Mouse (Mus musculus): ENCODE data around the gene Cmpk1. TPM values are rescaled to one million over a fixed set of nuclear protein-coding genes. Genes with fewer than 3 reads are reported as not detected.
A peak's percentile ranks its signal among the peaks of the same experiment; 100 is the strongest.

The Cmpk1 gene
- polyA plus RNA-seq, 1 experiment, result 28.6 TPM

- Histone ChIP-seq H3K79me3 (ENCODE audit: low read depth) (no peaks in the 10 kb centered on the region), H3K4me3 (ENCODE audit: insufficient read depth, poor library complexity, severe bottlenecking) (no peak overlapping the region), H3K79me2 (ENCODE audit: control insufficient read depth, insufficient read depth) (no peaks in the 10 kb centered on the region), H3K27me3 (ENCODE audit: control insufficient read depth, insufficient read depth, insufficient read length) (no peaks in the 10 kb centered on the region), H3K36me3 (ENCODE audit: control insufficient read depth, insufficient read depth) (no peaks in the 10 kb centered on the region), H3ac (ENCODE audit: control insufficient read depth, insufficient read length, low read depth) (no peak overlapping the region)
- no peak for TF ChIP-seq MAX (IDR thresholded peaks at IDR 0.05)
- TF ChIP-seq USF1 (IDR thresholded peaks at IDR 0.05; ENCODE audit: low read depth), result no peak
- peak; percentile 56 for TF ChIP-seq MYOD1 (IDR thresholded peaks at IDR 0.05; ENCODE audit: control insufficient read depth, insufficient read length, low read depth)
- no peak for TF ChIP-seq FOSL1 (IDR thresholded peaks at IDR 0.05; ENCODE audit: insufficient read depth, low read length, poor library complexity, severe bottlenecking)
- no peak for TF ChIP-seq CTCF (IDR thresholded peaks at IDR 0.05; ENCODE audit: control insufficient read depth, insufficient read depth, insufficient read length)
These were observed 49.5 kb downstream of the Cmpk1 start for GRCm38 (mm10) chr4:114937459-114938047.

GRCm38 (mm10) chr4:114934188-114934587 lies 52.9 kb downstream of the Cmpk1 start:
- Histone ChIP-seq H3ac (ENCODE audit: control insufficient read depth, insufficient read length, low read depth) (no peak overlapping the region), H3K4me3 (ENCODE audit: insufficient read depth, poor library complexity, severe bottlenecking) (no peak overlapping the region), H3K36me3 (ENCODE audit: control insufficient read depth, insufficient read depth) (no peaks in the 10 kb centered on the region), H3K79me3 (ENCODE audit: low read depth) (no peaks in the 10 kb centered on the region), H3K79me2 (ENCODE audit: control insufficient read depth, insufficient read depth) (no peaks in the 10 kb centered on the region), H3K27me3 (ENCODE audit: control insufficient read depth, insufficient read depth, insufficient read length) (no peaks in the 10 kb centered on the region)
- TF ChIP-seq CEBPB (IDR thresholded peaks at IDR 0.05; ENCODE audit: low read depth), result no peak
- no peak for TF ChIP-seq MYOG (IDR thresholded peaks at IDR 0.05; ENCODE audit: control insufficient read depth, extremely low read depth, insufficient read length)
- TF ChIP-seq MYOD1 (IDR thresholded peaks at IDR 0.05; ENCODE audit: control insufficient read depth, insufficient read length, low read depth), result no peak
- TF ChIP-seq CTCF (IDR thresholded peaks at IDR 0.05; ENCODE audit: control insufficient read depth, insufficient read depth, insufficient read length), result no peak
- TF ChIP-seq FOSL1 (IDR thresholded peaks at IDR 0.05; ENCODE audit: insufficient read depth, low read length, poor library complexity, severe bottlenecking), result no peak
- TF ChIP-seq USF1 (IDR thresholded peaks at IDR 0.05; ENCODE audit: low read depth), result no peak
- no peak for TF ChIP-seq MAX (IDR thresholded peaks at IDR 0.05)

GRCm38 (mm10) chr4:114932747-114933146 lies 54.3 kb downstream of the Cmpk1 start:
- no peaks in the 10 kb centered on the region for H3K79me2 ChIP-seq (ENCODE audit: control insufficient read depth, insufficient read depth)
- H3K36me3 ChIP-seq (ENCODE audit: control insufficient read depth, insufficient read depth), result no peaks in the 10 kb centered on the region
- H3K79me3 ChIP-seq (ENCODE audit: low read depth), result no peaks in the 10 kb centered on the region
- H3K4me3 ChIP-seq (ENCODE audit: insufficient read depth, poor library complexity, severe bottlenecking), result no peak overlapping the region
- no peak for TF ChIP-seq FOSL1 (IDR thresholded peaks at IDR 0.05; ENCODE audit: insufficient read depth, low read length, poor library complexity, severe bottlenecking)
- TF ChIP-seq CEBPB (IDR thresholded peaks at IDR 0.05; ENCODE audit: low read depth), result no peak
- TF ChIP-seq MAX (IDR thresholded peaks at IDR 0.05), result no peak
- no peak for TF ChIP-seq MYOD1 (IDR thresholded peaks at IDR 0.05; ENCODE audit: control insufficient read depth, insufficient read length, low read depth)
- TF ChIP-seq USF1 (IDR thresholded peaks at IDR 0.05; ENCODE audit: low read depth), result no peak
- no peak for TF ChIP-seq CTCF (IDR thresholded peaks at IDR 0.05; ENCODE audit: control insufficient read depth, insufficient read depth, insufficient read length)
- no peak for TF ChIP-seq MYOG (IDR thresholded peaks at IDR 0.05; ENCODE audit: control insufficient read depth, extremely low read depth, insufficient read length)
- H3ac ChIP-seq (ENCODE audit: control insufficient read depth, insufficient read length, low read depth), result no peak overlapping the region
- peaks cover 8% of the 10 kb centered on the region for H3K27me3 ChIP-seq (ENCODE audit: control insufficient read depth, insufficient read depth, insufficient read length)

GRCm38 (mm10) chr4:114929155-114929554 lies 57.9 kb downstream of the Cmpk1 start:
- Histone ChIP-seq H3K27me3 (ENCODE audit: control insufficient read depth, insufficient read depth, insufficient read length) (peaks cover 34% of the 10 kb centered on the region), H3K79me2 (ENCODE audit: control insufficient read depth, insufficient read depth) (no peaks in the 10 kb centered on the region), H3K36me3 (ENCODE audit: control insufficient read depth, insufficient read depth) (no peaks in the 10 kb centered on the region), H3K4me3 (ENCODE audit: insufficient read depth, poor library complexity, severe bottlenecking) (no peak overlapping the region), H3K79me3 (ENCODE audit: low read depth) (no peaks in the 10 kb centered on the region), H3ac (ENCODE audit: control insufficient read depth, insufficient read length, low read depth) (no peak overlapping the region)
- TF ChIP-seq MYOD1 (IDR thresholded peaks at IDR 0.05; ENCODE audit: control insufficient read depth, insufficient read length, low read depth) (no peak), MYOG (IDR thresholded peaks at IDR 0.05; ENCODE audit: control insufficient read depth, extremely low read depth, insufficient read length) (no peak), CEBPB (IDR thresholded peaks at IDR 0.05; ENCODE audit: low read depth) (no peak), FOSL1 (IDR thresholded peaks at IDR 0.05; ENCODE audit: insufficient read depth, low read length, poor library complexity, severe bottlenecking) (no peak), CTCF (IDR thresholded peaks at IDR 0.05; ENCODE audit: control insufficient read depth, insufficient read depth, insufficient read length) (no peak), MAX (IDR thresholded peaks at IDR 0.05) (no peak), USF1 (IDR thresholded peaks at IDR 0.05; ENCODE audit: low read depth) (no peak)

GRCm38 (mm10) chr4:114925917-114926312 lies 61.1 kb downstream of the Cmpk1 start, which contains the start of gene Foxe3:
Gene Foxe3, minus strand, starts transcription at chr4:114926013.
- H3K4me3 ChIP-seq (ENCODE audit: insufficient read depth, poor library complexity, severe bottlenecking), result no peak within 1 kb of the TSS

More at GRCm38 (mm10) chr4:114925917-114926312, 61.1 kb downstream of the Cmpk1 start, which contains the start of gene Foxe3:
- Histone ChIP-seq H3K27me3 (ENCODE audit: control insufficient read depth, insufficient read depth, insufficient read length) (peaks cover 34% of the 10 kb centered on the region), H3K79me3 (ENCODE audit: low read depth) (no peaks in the 10 kb centered on the region), H3K79me2 (ENCODE audit: control insufficient read depth, insufficient read depth) (no peaks in the 10 kb centered on the region), H3K36me3 (ENCODE audit: control insufficient read depth, insufficient read depth) (no peaks in the 10 kb centered on the region), H3ac (ENCODE audit: control insufficient read depth, insufficient read length, low read depth) (no peak within 1 kb of the TSS)
- TF ChIP-seq USF1 (IDR thresholded peaks at IDR 0.05; ENCODE audit: low read depth) (no peak), CTCF (IDR thresholded peaks at IDR 0.05; ENCODE audit: control insufficient read depth, insufficient read depth, insufficient read length) (no peak), FOSL1 (IDR thresholded peaks at IDR 0.05; ENCODE audit: insufficient read depth, low read length, poor library complexity, severe bottlenecking) (no peak), CEBPB (IDR thresholded peaks at IDR 0.05; ENCODE audit: low read depth) (no peak), MYOG (IDR thresholded peaks at IDR 0.05; ENCODE audit: control insufficient read depth, extremely low read depth, insufficient read length) (no peak), MAX (IDR thresholded peaks at IDR 0.05) (no peak), MYOD1 (IDR thresholded peaks at IDR 0.05; ENCODE audit: control insufficient read depth, insufficient read length, low read depth) (no peak)

All from C2C12 (cell line).